Mouse (Mus musculus) liver, embryonic 11.5 days (tissue): Measurements from ENCODE around the gene Phf20. TPM values are rescaled to one million over a fixed set of nuclear protein-coding genes. Genes with fewer than 3 reads are reported as not detected.
"Not testable (repeated sequence)": the region's sequence is repeated elsewhere in the genome, so short reads cannot be mapped to it uniquely, and the experiment has no call there.

Experiments used
- ATAC-seq: fragments of 200-750 bp; cut with Nextera tagmentation; replicated peaks from 2 replicates; pipeline ENCODE4 v1.8.0; 2017; ENCODE audit warnings: moderate number of reproducible peaks, mild to moderate bottlenecking, moderate TSS enrichment, moderate library complexity; ENCODE audit not compliant: low FRiP score
- DNase-seq: peaks from one replicate; pipeline ENCODE4 v3.0.0-alpha.2; 2017; ENCODE audit warnings: low spot score
- H3K27ac ChIP-seq: fragments of 300-500 bp; sonication (generic); 2 replicates; pipeline ENCODE4 v1.5.1; 2014; ENCODE audit warnings: mild to moderate bottlenecking, low read depth, low read length, control low read depth
- H3K27me3 ChIP-seq: fragments of 300-500 bp; sonication (generic); replicated peaks from 2 replicates; pipeline ENCODE4 v1.6.1; 2014; ENCODE audit warnings: low read length, mixed read lengths; ENCODE audit not compliant: control insufficient read depth, insufficient read depth
- H3K36me3 ChIP-seq: fragments of 300-500 bp; sonication (generic); 2 replicates; pipeline ENCODE4 v1.6.1; 2014; ENCODE audit warnings: mild to moderate bottlenecking, low read length, moderate library complexity, mixed read lengths; ENCODE audit not compliant: control insufficient read depth, insufficient read depth
- H3K4me1 ChIP-seq: fragments of 300-500 bp; sonication (generic); replicated peaks from 2 replicates; pipeline ENCODE4 v1.6.1; 2014; ENCODE audit warnings: low read length, mixed read lengths; ENCODE audit not compliant: control insufficient read depth, insufficient read depth
- H3K4me2 ChIP-seq: fragments of 300-500 bp; sonication (generic); 2 replicates; pipeline ENCODE4 v1.6.1; 2014; ENCODE audit warnings: mild to moderate bottlenecking, control low read depth, moderate library complexity
- H3K4me3 ChIP-seq: fragments of 300-500 bp; sonication (generic); 2 replicates; pipeline ENCODE4 v1.5.1; 2014; ENCODE audit warnings: low read depth, low read length, control low read depth
- H3K9ac ChIP-seq: fragments of 300-500 bp; sonication (generic); 2 replicates; pipeline ENCODE4 v1.6.1; 2014; ENCODE audit warnings: low read depth, low read length, control low read depth
- H3K9me3 ChIP-seq: fragments of 300-500 bp; sonication (generic); 2 replicates; pipeline ENCODE4 v1.6.1; 2016; ENCODE audit warnings: low read length, inconsistent platforms, mixed read lengths; ENCODE audit not compliant: control insufficient read depth
- WGBS: fragments of 180-500 bp; shearing (Covaris S2); extraction: QIAGEN DNeasy Blood & Tissue Kit; methylation state at CpG from one replicate; pipeline ENCODE4 v1.1.7; 2014; 5-methylcytosine and 5-hydroxymethylcytosine counted together
- polyA plus RNA-seq: library from polyadenylated mRNA; unstranded; fragments of >200 nt; fragmentation: Nextera tagmentation; extraction: Ambion mirVana; gene quantifications from 2 replicates; pipeline ENCODE4 v1.2.1, GENCODE M21; 2014

Gene Phf20
- polyA plus RNA-seq, 1 experiment from 2014 or later, result 42.9 TPM

DNA sequence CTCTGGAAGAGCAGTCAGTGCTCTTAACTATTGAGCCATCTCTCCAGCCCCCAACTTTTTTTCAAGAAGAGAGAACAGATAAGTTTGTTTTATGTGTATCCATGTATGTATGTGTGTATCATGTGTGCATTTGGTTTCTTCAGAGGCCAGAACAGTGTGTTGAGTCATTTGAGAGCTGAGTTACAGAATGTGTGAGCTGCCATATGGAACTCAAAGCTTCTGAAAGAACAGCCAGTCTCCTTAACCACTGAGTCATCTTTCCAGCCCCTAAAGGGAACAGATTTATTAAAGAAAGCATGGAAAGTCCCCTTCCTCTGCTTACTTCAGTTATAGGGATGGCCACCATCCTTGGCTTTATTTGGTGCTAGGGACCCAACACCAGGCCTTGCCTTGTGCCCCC is 25.8 kb downstream of the Phf20 start:
- H3K36me3 ChIP-seq, result peaks cover 7% of the 10 kb centered on the region
- H3K27ac ChIP-seq, result no peak overlapping the region
- ATAC-seq (no peak), DNase-seq (no peak)
- H3K4me3 ChIP-seq, result no peak overlapping the region
- no peak overlapping the region for H3K9ac ChIP-seq
- peaks cover 10% of the 10 kb centered on the region for H3K4me1 ChIP-seq
- H3K27me3 ChIP-seq, result no peaks in the 10 kb centered on the region
- no peak overlapping the region for H3K4me2 ChIP-seq
- H3K9me3 ChIP-seq, result no peaks in the 10 kb centered on the region

DNA sequence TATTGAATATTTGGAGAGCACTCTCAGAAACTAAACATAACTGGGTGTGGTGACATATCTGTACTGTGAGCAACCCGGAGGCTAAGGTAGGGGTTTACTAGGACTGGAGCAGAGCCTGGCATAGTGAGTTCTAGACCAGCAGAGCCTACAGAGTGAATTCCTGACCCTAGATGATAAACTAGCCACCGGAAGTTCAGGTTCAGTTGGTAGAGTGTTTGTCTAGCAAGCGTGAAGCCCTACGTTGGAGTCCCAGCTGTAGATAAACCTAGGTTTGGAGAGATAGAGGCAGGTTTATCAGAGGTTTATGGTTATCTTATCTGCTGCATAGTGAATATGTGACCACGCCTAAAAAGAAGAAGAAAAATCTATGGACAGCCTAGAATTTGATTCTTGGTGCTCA is 27.8 kb downstream of the Phf20 start:
- H3K9ac ChIP-seq, result no peak overlapping the region
- H3K9me3 ChIP-seq, result no peaks in the 10 kb centered on the region
- DNase-seq (no peak), ATAC-seq (no peak)
- peaks cover 10% of the 10 kb centered on the region for H3K4me1 ChIP-seq
- H3K27ac ChIP-seq, result no peak overlapping the region
- H3K4me3 ChIP-seq, result no peak overlapping the region
- H3K4me2 ChIP-seq, result no peak overlapping the region
- no peaks in the 10 kb centered on the region for H3K27me3 ChIP-seq
- H3K36me3 ChIP-seq, result peaks cover 7% of the 10 kb centered on the region
- 50% methylated on average over 5 of the region's 5 CpGs for WGBS

GRCm38 (mm10) chr2:156227689-156228088 is 31.4 kb downstream of the Phf20 start:
- ATAC-seq, result no peak
- H3K27me3 ChIP-seq, result no peaks in the 10 kb centered on the region
- H3K4me2 ChIP-seq, result no peak overlapping the region
- no peak overlapping the region for H3K9ac ChIP-seq
- no peak overlapping the region for H3K27ac ChIP-seq
- H3K4me3 ChIP-seq, result no peak overlapping the region
- WGBS, result 86% methylated on average over 1 of the region's 1 CpGs
- no peak for DNase-seq
- no peaks in the 10 kb centered on the region for H3K9me3 ChIP-seq
- H3K4me1 ChIP-seq, result peaks cover 10% of the 10 kb centered on the region
- peaks cover 12% of the 10 kb centered on the region for H3K36me3 ChIP-seq

GRCm38 (mm10) chr2:156229171-156229570 is 32.9 kb downstream of the Phf20 start:
- Histone ChIP-seq H3K9ac (no peak overlapping the region), H3K9me3 (no peaks in the 10 kb centered on the region), H3K4me3 (no peak overlapping the region), H3K4me1 (peaks cover 2% of the 10 kb centered on the region), H3K4me2 (no peak overlapping the region), H3K27me3 (no peaks in the 10 kb centered on the region), H3K36me3 (peaks cover 12% of the 10 kb centered on the region), H3K27ac (no peak overlapping the region)
- ATAC-seq, result no peak
- no peak for DNase-seq
- 87% methylated on average over 1 of the region's 1 CpGs for WGBS

DNA sequence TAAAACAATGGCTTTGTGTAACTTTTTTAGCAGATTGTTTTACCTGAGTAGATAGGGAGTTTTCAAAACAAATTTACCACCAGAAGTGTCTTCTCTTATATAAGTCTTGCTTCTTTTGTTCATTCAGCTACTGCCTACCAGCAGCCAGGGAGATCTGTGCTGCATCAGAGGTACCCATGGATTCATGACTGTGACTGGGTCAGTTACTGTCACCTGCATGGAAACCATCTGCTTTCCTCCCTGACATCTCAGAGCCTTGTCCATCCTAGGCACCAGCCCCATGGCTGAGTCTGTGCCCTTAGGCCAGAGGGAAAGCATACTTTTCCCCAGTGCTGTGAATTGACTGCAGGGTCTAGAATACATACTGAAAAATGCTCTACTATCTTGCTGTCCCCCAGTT is 35.1 kb downstream of the Phf20 start:
- Histone ChIP-seq H3K9me3 (no peaks in the 10 kb centered on the region), H3K4me1 (no peaks in the 10 kb centered on the region), H3K27me3 (no peaks in the 10 kb centered on the region), H3K4me2 (no peak overlapping the region), H3K4me3 (no peak overlapping the region), H3K9ac (no peak overlapping the region), H3K36me3 (peaks cover 7% of the 10 kb centered on the region), H3K27ac (no peak overlapping the region)
- DNase-seq (no peak), ATAC-seq (no peak)

- 85% methylated on average over 3 of the region's 3 CpGs for WGBS
Measured at GRCm38 (mm10) chr2:156233275-156233948, 37.1 kb downstream of the Phf20 start.

GRCm38 (mm10) chr2:156234016-156234415 is 37.8 kb downstream of the Phf20 start:
- H3K9ac ChIP-seq, H3K27ac ChIP-seq, H3K4me2 ChIP-seq, H3K9me3 ChIP-seq, H3K36me3 ChIP-seq, DNase-seq, ATAC-seq, H3K4me3 ChIP-seq, H3K4me1 ChIP-seq, H3K27me3 ChIP-seq: not testable (repeated sequence)
- WGBS, result 79% methylated on average over 2 of the region's 2 CpGs

More at GRCm38 (mm10) chr2:156233275-156233948, 37.1 kb downstream of the Phf20 start:
- Histone ChIP-seq H3K4me3 (no peak overlapping the region), H3K9ac (no peak overlapping the region), H3K27me3 (no peaks in the 10 kb centered on the region), H3K9me3 (no peaks in the 10 kb centered on the region), H3K27ac (no peak overlapping the region), H3K36me3 (peaks cover 7% of the 10 kb centered on the region), H3K4me1 (no peaks in the 10 kb centered on the region), H3K4me2 (no peak overlapping the region)
- DNase-seq (no peak), ATAC-seq (no peak)

DNA sequence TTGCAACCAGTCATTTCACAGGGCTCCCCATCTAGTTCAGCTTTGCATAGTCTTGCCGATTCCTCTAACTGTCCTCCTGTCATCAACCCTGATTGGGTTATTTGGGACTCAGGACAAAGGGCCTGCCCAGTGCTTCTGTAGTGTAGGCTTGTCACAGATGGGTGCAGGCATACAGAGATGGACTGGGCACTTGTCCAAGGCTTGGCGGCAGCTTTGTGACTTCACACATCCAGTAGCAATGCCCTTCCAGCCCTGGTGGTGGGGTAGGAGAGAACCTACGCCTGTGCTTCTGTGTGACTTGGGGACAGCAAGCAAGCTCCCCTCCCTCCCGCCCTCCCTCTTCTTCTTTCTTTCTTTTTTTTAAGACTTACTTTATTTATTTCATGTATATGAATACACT is 39.6 kb downstream of the Phf20 start:
- Histone ChIP-seq H3K4me3 (no peak overlapping the region), H3K4me2 (no peak overlapping the region), H3K27me3 (no peaks in the 10 kb centered on the region), H3K36me3 (peaks cover 4% of the 10 kb centered on the region), H3K4me1 (no peaks in the 10 kb centered on the region), H3K9ac (no peak overlapping the region), H3K9me3 (no peaks in the 10 kb centered on the region), H3K27ac (no peak overlapping the region)
- DNase-seq, result no peak
- no peak for ATAC-seq
- WGBS, result 87% methylated on average over 4 of the region's 4 CpGs

GRCm38 (mm10) chr2:156241662-156242061 is 45.4 kb downstream of the Phf20 start:
- no peak overlapping the region for H3K27ac ChIP-seq
- no peak overlapping the region for H3K4me3 ChIP-seq
- H3K9me3 ChIP-seq, result no peaks in the 10 kb centered on the region
- DNase-seq, result no peak
- no peaks in the 10 kb centered on the region for H3K4me1 ChIP-seq
- 90% methylated on average over 2 of the region's 2 CpGs for WGBS
- peaks cover 3% of the 10 kb centered on the region; the same call in 1 of the 2 replicates for H3K36me3 ChIP-seq
- no peak for ATAC-seq
- no peak overlapping the region for H3K4me2 ChIP-seq
- no peaks in the 10 kb centered on the region for H3K27me3 ChIP-seq
- no peak overlapping the region for H3K9ac ChIP-seq
